Mouse (Mus musculus) intestine, embryonic 16.5 days (tissue): ENCODE results near the gene Ampd1. TPM values are rescaled to one million over a fixed set of nuclear protein-coding genes. Genes with fewer than 3 reads are reported as not detected.

Source experiments
- ATAC-seq: fragments of 200-750 bp; cut with Nextera tagmentation; 2 replicates; pipeline ENCODE4 v1.8.0; 2017; ENCODE audit warnings: moderate TSS enrichment, moderate library complexity
- H3K27ac ChIP-seq: fragments of 300-500 bp; sonication (generic); 2 replicates; pipeline ENCODE4 v1.5.1; 2014; ENCODE audit warnings: mild to moderate bottlenecking, low read length
- H3K27me3 ChIP-seq: fragments of 300-500 bp; sonication (generic); replicated peaks from 2 replicates; pipeline ENCODE4 v1.6.1; 2014; ENCODE audit warnings: low read length, control low read depth, mixed read lengths; ENCODE audit not compliant: control insufficient read depth, insufficient read depth
- H3K36me3 ChIP-seq: fragments of 300-500 bp; sonication (generic); 2 replicates; pipeline ENCODE4 v1.6.1; 2014; ENCODE audit warnings: low read length, control low read depth; ENCODE audit not compliant: control insufficient read depth, insufficient read depth
- H3K4me1 ChIP-seq: fragments of 300-500 bp; sonication (generic); 2 replicates; pipeline ENCODE4 v1.6.1; 2014; ENCODE audit warnings: low read length, control low read depth, mixed read lengths; ENCODE audit not compliant: control insufficient read depth, insufficient read depth
- H3K4me2 ChIP-seq: fragments of 300-500 bp; sonication (generic); 2 replicates; pipeline ENCODE4 v1.6.1; 2014; ENCODE audit warnings: low read depth, low read length, control low read depth
- H3K4me3 ChIP-seq: fragments of 300-500 bp; sonication (generic); 2 replicates; pipeline ENCODE4 v1.5.1; 2014; ENCODE audit warnings: mild to moderate bottlenecking, low read length
- H3K9ac ChIP-seq: fragments of 300-500 bp; sonication (generic); 2 replicates; pipeline ENCODE4 v1.6.1; 2014; ENCODE audit warnings: low read depth, low read length
- H3K9me3 ChIP-seq: fragments of 300-500 bp; sonication (generic); 2 replicates; pipeline ENCODE4 v1.6.1; 2016; ENCODE audit warnings: low read length, control low read depth; ENCODE audit not compliant: control insufficient read depth
- WGBS: fragments of 180-500 bp; shearing (Covaris S2); extraction: QIAGEN DNeasy Blood & Tissue Kit; methylation state at CpG from one replicate; pipeline ENCODE4 v1.1.7; 2014; 5-methylcytosine and 5-hydroxymethylcytosine counted together
- polyA plus RNA-seq: library from polyadenylated mRNA; unstranded; fragments of >200 nt; fragmentation: Nextera tagmentation; extraction: Ambion mirVana; gene quantifications from 2 replicates; pipeline ENCODE4 v1.2.1, GENCODE M21; 2015

The Ampd1 gene
- polyA plus RNA-seq, 1 experiment from 2014 or later, result not detected

DNA sequence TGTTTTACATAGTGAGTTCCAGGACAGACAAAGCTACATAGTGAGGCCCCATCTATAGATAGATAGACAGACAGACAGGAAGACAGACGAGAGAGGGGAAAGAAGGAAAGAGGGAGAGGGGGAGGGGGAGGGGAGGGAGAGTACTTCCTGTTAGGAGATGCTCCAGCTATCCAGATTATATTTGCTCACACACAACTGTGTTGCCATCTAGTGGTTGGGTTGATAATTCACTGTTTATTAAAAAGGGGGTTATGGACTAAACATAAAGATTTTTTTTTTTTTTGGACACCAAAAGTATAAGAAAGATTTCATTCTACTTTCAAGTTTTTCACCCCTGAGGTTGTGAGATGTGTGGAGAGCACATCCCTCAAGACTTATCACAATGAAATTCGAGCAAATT, 26.9 kb downstream of the Ampd1 start:
- Histone ChIP-seq H3K4me2 (no peak overlapping the region), H3K4me3 (no peak overlapping the region), H3K27ac (no peak overlapping the region), H3K9me3 (no peaks in the 10 kb centered on the region), H3K36me3 (no peaks in the 10 kb centered on the region), H3K9ac (no peak overlapping the region), H3K27me3 (no peaks in the 10 kb centered on the region), H3K4me1 (no peaks in the 10 kb centered on the region)
- no peak for ATAC-seq
- WGBS, result 54% methylated on average over 2 of the region's 2 CpGs

DNA sequence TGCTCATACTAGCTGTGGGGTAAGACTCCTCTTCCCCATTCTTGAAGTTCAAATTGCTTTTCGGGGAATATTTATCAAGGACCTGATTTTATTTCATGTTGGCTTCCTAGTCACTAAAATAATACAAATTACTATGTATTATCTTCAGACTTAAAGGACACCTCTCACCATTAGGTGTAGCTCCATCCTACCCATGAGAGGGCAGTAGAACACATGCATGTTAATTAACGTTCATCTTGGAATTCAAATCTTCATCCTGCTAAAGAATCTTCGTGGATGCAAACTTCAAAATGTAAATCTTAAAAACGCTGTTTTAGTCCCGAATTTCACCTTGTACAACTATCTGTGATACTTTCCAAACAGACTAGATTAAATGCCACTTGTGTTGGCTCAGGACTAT, 27.4 kb downstream of the Ampd1 start:
- H3K27me3 ChIP-seq, result no peaks in the 10 kb centered on the region
- H3K36me3 ChIP-seq, result no peaks in the 10 kb centered on the region
- no peak overlapping the region for H3K9ac ChIP-seq
- H3K9me3 ChIP-seq, result no peaks in the 10 kb centered on the region
- no peak overlapping the region for H3K4me3 ChIP-seq
- H3K27ac ChIP-seq, result no peak overlapping the region
- H3K4me1 ChIP-seq, result no peaks in the 10 kb centered on the region
- H3K4me2 ChIP-seq, result no peak overlapping the region
- ATAC-seq, result no peak
- 58% methylated on average over 5 of the region's 5 CpGs for WGBS

DNA sequence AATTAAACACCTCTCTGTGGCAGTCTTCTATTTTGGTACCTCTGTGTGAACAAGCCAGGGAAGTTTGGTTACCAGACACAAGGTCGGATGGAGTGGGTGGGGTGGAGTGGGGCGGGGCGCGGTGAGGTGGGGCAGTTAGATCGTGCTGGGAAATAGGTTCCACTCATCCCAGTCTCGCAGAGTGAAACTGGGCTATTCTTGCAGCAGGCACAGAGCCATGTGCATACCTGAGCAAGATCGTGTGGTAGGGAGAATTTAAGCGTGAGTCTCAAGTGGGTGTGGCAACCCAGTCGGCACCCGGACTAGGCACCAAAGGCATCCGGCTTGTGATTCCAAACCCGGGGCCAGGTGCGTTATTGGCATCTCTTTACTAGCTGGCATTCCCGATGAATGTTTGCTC, 28.1 kb downstream of the Ampd1 start:
- H3K27me3 ChIP-seq, result no peaks in the 10 kb centered on the region
- peak; percentile 32 for ATAC-seq
- no peaks in the 10 kb centered on the region for H3K36me3 ChIP-seq
- no peaks in the 10 kb centered on the region for H3K4me1 ChIP-seq
- H3K4me3 ChIP-seq, result peak overlapping the region; percentile 79
- H3K27ac ChIP-seq, result no peak overlapping the region
- H3K9me3 ChIP-seq, result no peaks in the 10 kb centered on the region
- peak overlapping the region; percentile 94 for H3K4me2 ChIP-seq
- 1% methylated on average over 14 of the region's 14 CpGs for WGBS
- peak overlapping the region; percentile 82 for H3K9ac ChIP-seq

DNA sequence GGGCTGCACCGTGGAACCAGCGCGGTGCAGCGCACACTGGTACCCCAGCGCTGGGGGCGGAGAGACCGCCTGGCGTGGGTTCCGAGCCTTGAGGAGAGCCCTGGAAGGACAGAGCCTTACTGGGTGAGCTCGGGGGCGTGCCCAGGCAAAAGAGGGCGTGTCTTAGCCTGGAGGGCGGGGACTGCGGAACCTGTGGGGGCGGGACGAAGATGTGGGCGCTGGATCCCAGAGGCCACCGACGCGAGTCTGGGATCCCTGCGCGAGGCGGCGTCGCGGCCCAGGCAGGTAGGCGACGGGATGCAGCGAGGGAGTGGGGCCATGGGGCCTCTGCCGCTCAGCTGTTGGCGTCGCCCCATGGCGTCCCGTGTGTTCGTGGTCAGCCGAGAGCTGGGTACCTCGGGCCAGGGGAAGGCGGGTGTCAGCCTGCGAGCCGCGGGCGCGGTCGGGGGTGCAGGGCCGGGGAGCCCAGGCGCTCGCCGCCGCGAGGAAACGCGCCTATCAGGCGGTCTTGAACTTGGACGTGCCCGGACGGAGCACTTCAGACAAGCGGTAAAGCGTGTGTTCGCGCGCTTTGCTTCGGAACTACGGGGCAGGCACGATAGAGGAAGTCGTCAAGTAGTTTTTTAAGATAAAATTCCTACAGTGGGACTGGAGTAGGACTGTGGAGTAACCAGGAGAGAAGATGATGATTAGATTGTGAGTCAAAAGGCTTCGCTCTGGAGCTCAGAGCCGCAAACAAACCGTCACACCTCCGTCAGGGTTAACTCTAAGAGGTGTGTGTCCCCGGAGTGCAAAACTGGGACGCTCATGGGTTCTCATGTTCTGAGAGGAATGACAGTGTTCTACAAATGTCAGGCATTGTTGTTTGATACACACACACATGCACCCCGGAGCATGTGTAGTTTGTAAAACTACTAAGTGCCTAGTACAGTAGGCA, 28.9 kb downstream of the Ampd1 start, which contains the start of gene Dennd2c:
Gene Dennd2c (plus strand): TSS at position 151 of the 937 bp plus-strand sequence.
- Histone ChIP-seq H3K4me1 (no peaks in the 10 kb centered on the region), H3K27ac (no peak within 1 kb of the TSS), H3K4me3 (peak within 1 kb of the TSS; percentile 79), H3K4me2 (peak within 1 kb of the TSS; percentile 94), H3K9me3 (no peaks in the 10 kb centered on the region), H3K27me3 (no peaks in the 10 kb centered on the region), H3K9ac (peak within 1 kb of the TSS; percentile 82), H3K36me3 (no peaks in the 10 kb centered on the region)
- WGBS, result under 1% methylated on average over 71 of the region's 72 CpGs
- peak; percentile 98 for ATAC-seq

DNA sequence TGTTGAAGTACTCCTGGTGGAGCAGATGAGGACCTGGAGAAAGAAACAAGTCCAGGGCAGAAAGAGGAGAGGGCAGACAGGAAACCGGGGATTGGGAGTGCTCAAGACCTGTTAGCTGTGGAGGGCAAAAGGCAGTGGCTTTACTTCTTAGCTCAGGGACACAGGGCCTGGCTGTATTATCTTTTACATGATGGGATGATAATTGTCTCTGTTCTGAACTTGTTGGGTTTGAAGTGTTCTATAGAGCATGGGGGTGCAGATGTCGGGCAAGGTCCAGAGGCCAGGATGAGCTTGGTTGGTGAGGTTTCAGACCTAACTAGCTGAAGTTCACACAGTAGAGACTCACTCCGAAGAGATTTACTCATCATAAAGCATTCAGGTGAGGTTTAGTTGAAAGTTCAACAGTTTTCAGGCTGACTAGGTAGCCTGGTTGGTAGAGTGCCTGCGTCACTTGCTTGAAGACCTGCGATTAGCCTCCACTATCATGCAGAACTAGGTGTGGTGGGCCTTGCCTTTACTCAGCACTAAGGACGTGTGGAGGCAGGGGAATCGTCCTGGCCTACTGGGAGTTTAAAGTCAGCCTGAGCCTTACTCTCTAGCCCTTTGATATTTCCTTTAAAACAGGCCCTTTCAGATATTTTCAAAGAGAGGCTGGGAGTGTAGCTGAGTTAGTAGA, 33.9 kb downstream of the Ampd1 start:
- ATAC-seq, result no peak
- no peaks in the 10 kb centered on the region for H3K36me3 ChIP-seq
- 87% methylated on average over 7 of the region's 7 CpGs for WGBS
- H3K27me3 ChIP-seq, result no peaks in the 10 kb centered on the region
- no peak overlapping the region for H3K4me3 ChIP-seq
- H3K4me1 ChIP-seq, result no peaks in the 10 kb centered on the region; the same call in 1 of the 2 replicates
- no peak overlapping the region for H3K4me2 ChIP-seq
- no peak overlapping the region for H3K9ac ChIP-seq
- no peaks in the 10 kb centered on the region for H3K9me3 ChIP-seq
- no peak overlapping the region for H3K27ac ChIP-seq

DNA sequence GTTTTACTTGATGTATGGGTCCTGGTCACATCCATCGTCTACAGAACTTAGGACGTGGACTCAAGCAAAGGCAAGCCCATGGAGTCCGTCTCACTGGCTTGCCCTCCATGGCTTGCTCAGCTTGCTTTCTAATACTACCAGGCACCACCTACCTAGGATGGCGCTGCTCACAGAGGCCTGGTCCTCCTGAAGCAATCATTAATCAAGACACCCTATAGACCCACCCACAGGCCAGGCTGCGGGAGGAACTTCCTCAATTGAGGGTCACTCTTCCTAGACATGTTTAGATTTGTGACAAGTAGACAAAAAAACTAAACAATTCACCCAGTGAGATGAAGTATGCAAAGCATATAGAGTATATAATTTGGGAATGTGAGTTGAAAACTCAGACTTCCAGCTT, 38.4 kb downstream of the Ampd1 start:
- ATAC-seq, result no peak
- no peaks in the 10 kb centered on the region for H3K9me3 ChIP-seq
- H3K27me3 ChIP-seq, result no peaks in the 10 kb centered on the region
- no peak overlapping the region for H3K27ac ChIP-seq
- H3K4me3 ChIP-seq, result no peak overlapping the region
- WGBS, result 58% methylated on average over 5 of the region's 5 CpGs
- no peaks in the 10 kb centered on the region for H3K36me3 ChIP-seq
- no peaks in the 10 kb centered on the region; the same call in 1 of the 2 replicates for H3K4me1 ChIP-seq
- no peak overlapping the region for H3K9ac ChIP-seq
- no peak overlapping the region for H3K4me2 ChIP-seq

DNA sequence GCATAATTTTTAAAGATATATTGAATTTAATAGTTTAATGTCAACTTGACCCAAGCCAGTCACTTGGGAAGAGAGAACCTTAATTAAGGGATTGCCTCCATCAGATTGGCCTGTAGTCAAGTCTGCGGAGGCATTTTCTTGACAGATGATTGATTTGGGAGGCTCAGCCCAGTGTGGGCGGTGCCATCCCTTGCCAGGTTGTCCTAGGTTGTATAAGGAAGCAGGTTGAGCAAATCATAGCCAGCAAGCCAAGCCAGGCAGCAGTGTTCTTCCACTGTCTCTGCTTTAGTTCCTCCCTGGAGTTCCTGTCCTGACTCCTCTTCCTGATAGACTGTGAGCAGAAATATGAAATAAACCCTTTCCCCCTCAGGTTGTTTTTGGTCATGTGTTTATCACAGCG, 49.8 kb downstream of the Ampd1 start:
- WGBS, result 89% methylated on average over 3 of the region's 3 CpGs
- ATAC-seq, result no peak
- Histone ChIP-seq H3K36me3 (no peaks in the 10 kb centered on the region), H3K4me1 (0 out of 2 replicates have a peak, but pooled peaks cover 3% of the 10 kb centered on the region), H3K27ac (no peak overlapping the region), H3K4me2 (no peak overlapping the region), H3K9me3 (no peaks in the 10 kb centered on the region), H3K9ac (no peak overlapping the region), H3K27me3 (no peaks in the 10 kb centered on the region), H3K4me3 (no peak overlapping the region)

DNA sequence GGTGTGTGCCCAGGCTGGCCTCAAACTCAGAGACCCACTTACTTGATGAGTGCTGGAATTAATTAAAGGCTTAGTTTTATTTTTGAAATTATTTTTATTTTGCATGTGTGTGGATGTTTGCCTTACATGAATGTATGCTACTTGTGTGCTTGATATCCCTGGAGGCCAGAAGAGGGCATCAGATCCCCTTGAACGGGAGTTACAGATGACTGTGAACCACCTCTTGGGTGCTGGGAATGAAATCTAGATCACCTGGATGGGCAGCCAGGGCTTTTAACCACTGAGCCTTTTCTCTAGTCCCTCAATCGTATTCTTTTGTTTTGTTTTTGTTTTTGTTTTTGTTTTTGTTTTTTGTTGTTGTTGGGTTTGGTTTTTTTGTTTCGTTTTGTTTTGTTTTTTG, 52.3 kb downstream of the Ampd1 start:
- no peaks in the 10 kb centered on the region for H3K36me3 ChIP-seq
- H3K27ac ChIP-seq, result no peak overlapping the region
- no peaks in the 10 kb centered on the region for H3K27me3 ChIP-seq
- no peak for ATAC-seq
- WGBS, result 84% methylated on average over 3 of the region's 3 CpGs
- H3K4me1 ChIP-seq, result peaks cover 10% of the 10 kb centered on the region
- no peak overlapping the region for H3K4me2 ChIP-seq
- H3K9ac ChIP-seq, result no peak overlapping the region
- H3K4me3 ChIP-seq, result no peak overlapping the region
- no peaks in the 10 kb centered on the region for H3K9me3 ChIP-seq

DNA sequence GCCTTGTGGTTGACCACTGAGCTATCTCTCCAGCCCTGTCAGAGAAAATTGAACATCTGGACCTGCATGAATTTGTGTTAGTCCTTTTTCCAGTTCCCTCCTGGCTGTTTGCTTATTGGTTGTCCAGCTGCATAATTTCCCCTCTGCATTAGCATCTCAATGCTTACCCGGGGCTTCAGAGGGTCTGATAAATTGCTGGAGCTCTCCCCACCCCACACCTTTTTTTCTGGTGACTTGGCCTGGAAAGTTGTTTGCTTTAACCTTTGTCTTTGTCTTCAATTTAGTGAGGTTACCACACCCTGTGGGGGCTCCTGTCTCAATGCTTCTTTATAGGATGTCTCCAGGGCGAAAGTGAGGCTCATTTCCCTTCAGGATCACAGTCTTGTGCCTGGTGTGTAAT, 53.4 kb downstream of the Ampd1 start:
- no peak overlapping the region for H3K4me2 ChIP-seq
- no peak overlapping the region for H3K4me3 ChIP-seq
- no peak for ATAC-seq
- no peak overlapping the region for H3K9ac ChIP-seq
- 54% methylated on average over 2 of the region's 2 CpGs for WGBS
- H3K4me1 ChIP-seq, result peaks cover 10% of the 10 kb centered on the region
- H3K27ac ChIP-seq, result no peak overlapping the region
- no peaks in the 10 kb centered on the region for H3K9me3 ChIP-seq
- no peaks in the 10 kb centered on the region for H3K27me3 ChIP-seq
- no peaks in the 10 kb centered on the region for H3K36me3 ChIP-seq
